Mouse (Mus musculus): ENCODE data around the gene Lor. TPM values are rescaled to one million over a fixed set of nuclear protein-coding genes. Genes with fewer than 3 reads are reported as not detected.

Lor gene
- 0.81 and 1.3 TPM in 2 replicates for polyA plus RNA-seq (2015; fragmentation: Nextera tagmentation; extraction: Ambion mirVana)

DNA sequence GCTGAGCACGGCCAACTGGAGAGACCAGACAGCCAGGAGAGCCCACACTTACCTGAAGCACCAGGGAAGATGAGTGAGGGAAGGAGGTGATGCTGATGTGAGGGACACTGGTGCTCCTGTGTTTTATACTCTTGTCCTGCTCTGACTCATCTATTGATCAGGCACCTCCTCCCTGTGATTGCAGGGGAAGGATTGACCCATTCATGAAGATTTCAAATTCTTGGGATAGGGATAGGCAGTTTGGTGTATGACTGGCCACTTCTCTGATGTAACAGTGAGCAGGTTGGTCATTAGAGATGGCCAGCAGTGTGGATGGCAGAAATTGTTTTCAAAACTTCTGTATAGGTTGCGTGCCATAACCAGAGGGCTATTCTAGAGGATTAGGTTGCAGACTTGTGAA lies at the start of gene Lor:
Lor (minus strand) TSS at position 101 of the 400 bp plus-strand sequence.
- H3K27ac ChIP-seq = no peak within 1 kb of the TSS
- peaks cover 34% of the 10 kb centered on the region for H3K27me3 ChIP-seq
- no peak within 1 kb of the TSS for H3K9ac ChIP-seq
- H3K4me2 ChIP-seq = peak within 1 kb of the TSS; percentile 95
- no peak for ATAC-seq
- H3K4me1 ChIP-seq = peaks cover 7% of the 10 kb centered on the region
- 83% methylated on average over 2 of the region's 2 CpGs for WGBS
- no peaks in the 10 kb centered on the region for H3K9me3 ChIP-seq (replicated peaks)
- H3K4me3 ChIP-seq = peak within 1 kb of the TSS; percentile 65
- no peaks in the 10 kb centered on the region for H3K36me3 ChIP-seq (ENCODE audit: poor library complexity, severe bottlenecking)

- Histone ChIP-seq H3K4me3 (no peak within 1 kb of the TSS), H3K4me2 (no peak within 1 kb of the TSS), H3K9me3 (replicated peaks) (no peaks in the 10 kb centered on the region), H3K4me1 (no peaks in the 10 kb centered on the region), H3K27ac (no peak within 1 kb of the TSS), H3K9ac (no peak within 1 kb of the TSS), H3K27me3 (no peaks in the 10 kb centered on the region), H3K36me3 (ENCODE audit: poor library complexity, severe bottlenecking) (no peaks in the 10 kb centered on the region)
- ATAC-seq = no peak
- 89% methylated on average over 5 of the region's 5 CpGs for WGBS
These were observed 40.9 kb upstream of the Lor start, which contains the start of gene Prr9 for GRCm38 (mm10) chr3:92123847-92124246. TSS of gene Prr9 (minus strand) at chr3:92123947.

DNA sequence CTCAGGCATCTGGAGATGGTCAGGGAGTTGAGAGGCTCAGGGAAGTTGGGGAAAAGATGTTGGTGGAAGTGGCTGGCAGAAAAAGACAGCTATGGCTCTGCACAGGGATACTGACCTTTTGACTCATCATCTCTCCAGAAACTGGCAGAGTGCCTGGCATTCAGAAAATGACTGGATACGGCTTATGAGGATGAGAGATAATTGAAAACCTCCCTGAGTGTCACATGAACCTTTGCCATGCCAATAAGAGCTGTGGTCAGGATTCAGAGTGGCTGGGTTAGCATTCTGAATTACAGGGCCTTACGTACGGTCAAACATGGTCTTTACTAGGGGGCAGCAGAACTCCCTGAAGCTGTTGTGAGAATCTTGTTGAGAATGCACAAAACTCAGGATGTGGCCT lies 38.0 kb upstream of the Lor start:
- Histone ChIP-seq H3K9ac (no peak overlapping the region), H3K4me1 (no peaks in the 10 kb centered on the region), H3K27ac (no peak overlapping the region), H3K4me2 (no peak overlapping the region), H3K36me3 (ENCODE audit: poor library complexity, severe bottlenecking) (no peaks in the 10 kb centered on the region), H3K27me3 (no peaks in the 10 kb centered on the region), H3K9me3 (replicated peaks) (no peaks in the 10 kb centered on the region), H3K4me3 (no peak overlapping the region)
- 83% methylated on average over 3 of the region's 3 CpGs for WGBS
- no peak for ATAC-seq

- Histone ChIP-seq H3K27ac (no peak overlapping the region), H3K27me3 (no peaks in the 10 kb centered on the region), H3K4me1 (no peaks in the 10 kb centered on the region), H3K36me3 (ENCODE audit: poor library complexity, severe bottlenecking) (no peaks in the 10 kb centered on the region), H3K9me3 (replicated peaks) (no peaks in the 10 kb centered on the region), H3K4me2 (no peak overlapping the region), H3K9ac (no peak overlapping the region), H3K4me3 (no peak overlapping the region)
- WGBS = 37% methylated on average over 3 of the region's 3 CpGs
- peak; percentile 43; the same call in 1 of the 2 replicates for ATAC-seq
These were observed 35.0 kb upstream of the Lor start for GRCm38 (mm10) chr3:92117930-92118329.

DNA sequence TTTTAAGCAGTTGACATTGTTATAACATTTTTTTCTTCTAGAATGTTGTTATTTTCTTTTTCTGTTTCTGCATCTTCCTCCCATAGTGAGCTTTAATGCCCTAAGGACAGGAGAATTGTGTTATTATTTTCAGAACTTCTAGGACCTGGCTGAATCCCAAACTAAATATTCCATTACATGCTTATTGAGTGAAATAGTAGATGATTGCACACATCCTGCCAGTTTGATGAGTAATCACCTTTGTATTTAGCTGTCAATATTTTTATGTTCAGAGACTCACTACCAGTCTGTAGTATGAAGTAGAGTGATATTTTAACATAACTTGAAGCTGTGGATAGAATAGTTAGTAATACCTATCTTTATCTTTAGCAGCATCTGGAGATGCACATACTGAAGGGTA lies 28.6 kb upstream of the Lor start:
- H3K27me3 ChIP-seq = no peaks in the 10 kb centered on the region
- ATAC-seq = no peak
- no peak overlapping the region for H3K4me2 ChIP-seq
- no peaks in the 10 kb centered on the region for H3K4me1 ChIP-seq
- H3K36me3 ChIP-seq (ENCODE audit: poor library complexity, severe bottlenecking) = no peaks in the 10 kb centered on the region
- H3K9ac ChIP-seq = no peak overlapping the region
- no peak overlapping the region for H3K27ac ChIP-seq
- no peak overlapping the region for H3K4me3 ChIP-seq
- H3K9me3 ChIP-seq (replicated peaks) = no peaks in the 10 kb centered on the region

GRCm38 (mm10) chr3:92110790-92111189 lies 27.8 kb upstream of the Lor start:
- no peak overlapping the region for H3K4me2 ChIP-seq
- no peak overlapping the region for H3K9ac ChIP-seq
- no peaks in the 10 kb centered on the region for H3K4me1 ChIP-seq
- ATAC-seq = no peak; the same call in 1 of the 2 replicates
- H3K9me3 ChIP-seq (replicated peaks) = no peaks in the 10 kb centered on the region
- no peak overlapping the region for H3K4me3 ChIP-seq
- no peaks in the 10 kb centered on the region for H3K36me3 ChIP-seq (ENCODE audit: poor library complexity, severe bottlenecking)
- H3K27me3 ChIP-seq = no peaks in the 10 kb centered on the region
- no peak overlapping the region for H3K27ac ChIP-seq

DNA sequence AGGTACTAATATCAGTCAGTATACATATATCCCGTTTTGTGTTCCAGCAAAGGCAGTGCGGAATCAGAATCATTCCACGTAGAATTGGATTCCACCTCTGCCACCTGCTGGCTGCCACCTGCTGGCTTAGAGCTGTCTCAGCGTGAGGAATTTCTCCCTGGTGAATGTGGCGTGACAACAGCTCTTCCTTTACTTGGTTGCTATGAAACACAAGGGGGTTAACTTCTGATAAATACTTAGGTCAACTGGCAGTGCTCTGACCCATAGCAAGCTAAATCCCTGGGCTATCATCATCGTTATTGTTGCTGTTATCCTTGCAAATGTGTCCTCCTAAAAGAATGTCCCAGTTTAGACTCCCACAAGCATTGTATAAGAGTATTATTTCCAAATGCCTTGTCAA lies 23.6 kb upstream of the Lor start:
- WGBS = 6% methylated on average over 6 of the region's 6 CpGs
- Histone ChIP-seq H3K4me3 (no peak overlapping the region), H3K9me3 (replicated peaks) (no peaks in the 10 kb centered on the region), H3K27me3 (no peaks in the 10 kb centered on the region), H3K4me1 (no peaks in the 10 kb centered on the region), H3K9ac (no peak overlapping the region), H3K4me2 (no peak overlapping the region), H3K36me3 (ENCODE audit: poor library complexity, severe bottlenecking) (no peaks in the 10 kb centered on the region), H3K27ac (no peak overlapping the region)
- ATAC-seq = no peak

DNA sequence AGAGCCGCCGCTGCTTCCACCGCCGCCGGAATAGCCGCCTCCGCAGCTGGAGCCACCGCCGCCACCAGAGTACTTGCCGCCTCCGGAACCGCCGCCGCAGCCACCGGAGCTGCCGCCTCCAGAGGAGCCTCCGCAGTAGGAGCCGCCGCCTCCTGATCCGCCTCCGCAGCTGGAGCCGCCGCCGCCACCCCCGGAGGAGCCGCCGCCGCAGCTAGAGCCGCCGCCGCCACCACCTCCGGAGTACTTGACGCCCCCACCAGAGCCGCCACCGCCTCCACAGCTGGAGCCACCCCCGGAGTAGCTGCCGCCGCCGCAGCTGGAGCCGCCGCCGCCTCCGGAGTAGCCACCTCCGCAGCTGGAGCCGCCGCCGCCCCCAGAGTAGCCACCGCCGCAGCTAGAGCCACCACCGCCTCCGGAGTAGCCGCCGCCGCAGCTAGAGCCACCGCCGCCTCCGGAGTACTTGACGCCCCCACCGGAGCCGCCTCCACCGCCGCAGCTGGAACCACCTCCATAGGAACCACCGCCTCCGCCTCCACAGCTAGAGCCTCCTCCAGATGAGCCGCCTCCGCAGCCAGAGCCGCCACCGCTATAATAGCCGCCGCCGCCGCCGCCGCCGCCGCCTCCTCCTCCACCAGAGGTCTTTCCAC lies 1.5 kb downstream of the Lor start:
- no peaks in the 10 kb centered on the region for H3K9me3 ChIP-seq (replicated peaks)
- peak overlapping the region; percentile 76 for H3K27ac ChIP-seq
- WGBS = under 1% methylated on average over 59 of the region's 76 CpGs
- ATAC-seq = peak; percentile 84
- H3K4me3 ChIP-seq = peak overlapping the region; percentile 65
- H3K4me1 ChIP-seq = peaks cover 7% of the 10 kb centered on the region
- no peaks in the 10 kb centered on the region for H3K36me3 ChIP-seq (ENCODE audit: poor library complexity, severe bottlenecking)
- peaks cover 34% of the 10 kb centered on the region for H3K27me3 ChIP-seq
- H3K9ac ChIP-seq = peak overlapping the region; percentile 73
- peak overlapping the region; percentile 95 for H3K4me2 ChIP-seq

DNA sequence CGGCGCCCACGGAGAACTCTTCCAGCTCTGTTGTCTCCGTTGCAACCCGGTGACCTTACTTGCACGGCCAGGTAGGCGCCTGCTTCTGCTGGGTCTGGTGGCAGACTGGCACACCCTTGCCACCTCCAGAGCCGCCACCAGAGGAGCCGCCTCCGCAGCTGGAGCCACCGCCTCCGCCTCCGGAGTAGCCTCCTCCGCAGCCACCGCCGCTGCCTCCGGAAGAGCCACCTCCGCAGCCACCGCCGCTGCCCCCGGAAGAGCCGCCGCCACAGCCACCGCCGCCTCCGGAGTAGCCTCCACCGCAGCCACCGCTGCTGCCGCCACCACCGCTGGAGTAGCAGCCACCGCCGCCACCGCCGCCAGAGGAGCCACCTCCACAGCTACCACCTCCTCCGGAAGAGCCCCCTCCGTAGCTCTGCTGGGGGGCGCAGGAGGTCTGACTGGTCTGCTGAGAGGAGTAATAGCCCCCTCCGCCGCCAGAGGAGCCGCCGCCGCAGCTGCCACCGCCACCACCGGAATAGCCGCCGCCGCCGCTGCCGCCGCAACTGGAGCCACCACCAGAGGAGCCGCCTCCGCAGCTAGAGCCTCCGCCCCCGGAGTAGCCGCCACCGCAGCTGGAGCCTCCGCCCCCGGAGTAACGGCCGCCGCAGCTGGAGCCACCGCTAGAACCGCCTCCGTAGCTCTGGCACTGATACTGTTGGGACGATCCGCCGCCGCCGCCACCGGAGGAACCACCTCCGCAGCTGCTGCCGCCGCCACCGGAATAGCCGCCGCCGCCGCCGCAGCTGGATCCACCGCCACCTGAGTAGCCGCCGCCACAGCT lies 2.3 kb downstream of the Lor start:
- Histone ChIP-seq H3K4me2 (peak overlapping the region; percentile 95), H3K9ac (peak overlapping the region; percentile 73), H3K27ac (peak overlapping the region; percentile 76), H3K4me3 (peak overlapping the region; percentile 65), H3K27me3 (peaks cover 34% of the 10 kb centered on the region), H3K9me3 (replicated peaks) (no peaks in the 10 kb centered on the region), H3K4me1 (peaks cover 7% of the 10 kb centered on the region), H3K36me3 (ENCODE audit: poor library complexity, severe bottlenecking) (no peaks in the 10 kb centered on the region)
- under 1% methylated on average over 65 of the region's 82 CpGs for WGBS
- ATAC-seq = peak; percentile 87

DNA sequence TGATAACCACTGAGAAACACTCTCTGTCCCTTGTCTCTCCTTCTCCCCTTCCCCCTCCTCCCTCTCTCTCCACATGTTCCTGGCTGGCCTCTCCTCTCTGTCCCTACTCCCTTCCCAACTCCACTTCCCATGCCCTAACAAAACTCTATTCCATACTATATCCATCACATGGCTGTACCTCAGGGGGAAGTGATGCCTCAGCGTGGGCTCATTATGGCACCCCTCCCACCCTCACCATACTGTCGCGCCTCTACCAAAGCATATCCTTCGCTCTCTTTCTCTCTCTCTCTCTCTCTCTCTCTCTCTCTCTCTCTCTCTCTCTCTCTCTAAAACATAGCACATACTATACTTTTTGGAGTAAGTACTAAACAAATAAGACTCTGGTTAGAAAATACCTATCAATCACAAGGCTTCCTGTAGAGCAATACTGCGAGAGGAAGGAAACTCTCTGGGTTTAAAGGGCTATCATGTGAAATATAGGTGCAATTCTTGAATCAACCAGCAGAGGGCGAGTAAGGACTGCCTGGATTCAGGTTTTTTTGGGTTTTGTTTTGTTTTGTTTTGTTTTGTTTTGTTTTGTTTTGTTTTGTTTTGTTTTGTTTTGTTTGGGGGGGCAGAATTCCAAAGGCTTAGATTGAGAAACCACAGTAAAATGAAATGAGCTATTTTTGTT lies 32.4 kb downstream of the Lor start:
- Histone ChIP-seq H3K4me2 (no peak overlapping the region), H3K9ac (no peak overlapping the region), H3K36me3 (ENCODE audit: poor library complexity, severe bottlenecking) (no peaks in the 10 kb centered on the region), H3K27ac (no peak overlapping the region), H3K9me3 (replicated peaks) (no peaks in the 10 kb centered on the region), H3K4me3 (no peak overlapping the region), H3K27me3 (no peaks in the 10 kb centered on the region), H3K4me1 (no peaks in the 10 kb centered on the region)
- WGBS = 55% methylated on average over 6 of the region's 6 CpGs
- ATAC-seq = no peak

DNA sequence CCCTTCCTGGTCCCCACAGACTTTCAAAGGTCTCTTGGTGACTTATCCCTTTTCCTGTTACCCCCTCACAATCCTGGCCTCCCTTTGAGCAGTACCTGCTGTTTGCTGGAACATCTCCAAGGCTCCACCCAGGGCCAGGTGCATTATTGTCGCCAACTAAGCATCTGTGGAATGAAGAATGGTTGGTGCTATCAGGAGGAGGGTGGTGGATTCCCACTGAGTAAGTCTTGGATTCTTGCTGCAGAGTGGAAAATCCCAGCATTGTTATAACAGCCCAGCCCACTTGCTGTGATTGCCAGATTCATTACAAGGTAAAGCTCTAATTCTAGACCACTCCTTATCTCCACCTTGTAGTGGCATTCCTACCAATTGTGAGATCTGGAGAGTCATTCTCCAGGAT lies 49.0 kb downstream of the Lor start:
- Histone ChIP-seq H3K36me3 (ENCODE audit: poor library complexity, severe bottlenecking) (no peaks in the 10 kb centered on the region), H3K4me2 (no peak overlapping the region), H3K27ac (no peak overlapping the region), H3K4me3 (no peak overlapping the region), H3K9me3 (replicated peaks) (no peaks in the 10 kb centered on the region), H3K9ac (no peak overlapping the region), H3K4me1 (no peaks in the 10 kb centered on the region), H3K27me3 (no peaks in the 10 kb centered on the region)
- ATAC-seq = no peak
- 66% methylated on average over 1 of the region's 1 CpGs for WGBS

DNA sequence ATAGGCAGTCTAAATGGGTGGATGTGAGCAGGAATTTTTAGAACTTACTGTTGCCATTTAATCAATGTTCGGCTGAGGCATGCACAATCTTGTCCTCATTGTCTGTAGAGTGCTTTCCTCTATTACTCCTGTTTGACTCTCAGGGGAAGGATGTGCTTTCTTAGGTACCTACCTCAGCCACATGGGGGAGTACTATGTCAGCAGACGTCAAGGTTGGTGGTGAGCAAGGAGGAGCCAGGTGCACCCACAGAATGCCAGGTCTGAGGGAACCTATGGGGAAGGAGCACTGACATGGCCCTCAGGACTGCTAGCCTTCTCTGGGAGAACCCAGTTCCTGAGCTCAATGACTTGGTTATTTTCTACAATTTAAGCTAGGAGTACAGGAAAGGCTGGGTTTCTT lies 49.7 kb downstream of the Lor start:
- 58% methylated on average over 2 of the region's 2 CpGs for WGBS
- no peaks in the 10 kb centered on the region for H3K9me3 ChIP-seq (replicated peaks)
- no peaks in the 10 kb centered on the region for H3K36me3 ChIP-seq (ENCODE audit: poor library complexity, severe bottlenecking)
- no peak for ATAC-seq
- H3K9ac ChIP-seq = no peak overlapping the region
- no peak overlapping the region for H3K4me2 ChIP-seq
- H3K4me1 ChIP-seq = no peaks in the 10 kb centered on the region
- H3K4me3 ChIP-seq = no peak overlapping the region
- no peaks in the 10 kb centered on the region for H3K27me3 ChIP-seq
- no peak overlapping the region for H3K27ac ChIP-seq
